Mouse (Mus musculus) G1E (cell line): Measurements from ENCODE around the gene Insl5.

Source experiments
- CTCF ChIP-seq: IDR thresholded peaks from 2 replicates; pipeline ENCODE4 v1.5.1; 2012; ENCODE audit warnings: low read depth, low read length, inconsistent platforms, mixed read lengths
- GATA1 ChIP-seq: IDR thresholded peaks from 2 replicates; pipeline ENCODE4 v1.6.1; 2012; ENCODE audit warnings: borderline replicate concordance, low read length, inconsistent platforms, mixed read lengths
- POLR2AphosphoS5 ChIP-seq: IDR thresholded peaks from 2 replicates; pipeline ENCODE4 v1.6.1; 2012; ENCODE audit warnings: low read depth, low read length, inconsistent platforms; ENCODE audit not compliant: insufficient replicate concordance
- TAL1 ChIP-seq: conservative IDR thresholded peaks from 2 replicates; pipeline ENCODE4 v1.6.1; 2012; ENCODE audit warnings: low read depth, low read length, inconsistent platforms, mixed read lengths

- TF ChIP-seq CTCF (no peak), GATA1 (no peak), TAL1 (no peak), POLR2AphosphoS5 (no peak)
Measured at GRCm38 (mm10) chr4:103026621-103027020, at the start of gene Insl5.
